Mouse (Mus musculus) liver (tissue): ENCODE measurements at regions not wholly inside any gene's neighbourhood (a gene's known extent, or its start where the extent isn't known, plus 50 kb on each side); places are given as distances from the start of the nearest gene placed in this dataset.
A peak's percentile ranks its signal among the peaks of the same experiment; 100 is the strongest.

Experiments used
- DNase-seq: peaks from one replicate; pipeline ENCODE4 v3.0.0-alpha.2; 2020; ENCODE audit warnings: mixed read lengths

DNA sequence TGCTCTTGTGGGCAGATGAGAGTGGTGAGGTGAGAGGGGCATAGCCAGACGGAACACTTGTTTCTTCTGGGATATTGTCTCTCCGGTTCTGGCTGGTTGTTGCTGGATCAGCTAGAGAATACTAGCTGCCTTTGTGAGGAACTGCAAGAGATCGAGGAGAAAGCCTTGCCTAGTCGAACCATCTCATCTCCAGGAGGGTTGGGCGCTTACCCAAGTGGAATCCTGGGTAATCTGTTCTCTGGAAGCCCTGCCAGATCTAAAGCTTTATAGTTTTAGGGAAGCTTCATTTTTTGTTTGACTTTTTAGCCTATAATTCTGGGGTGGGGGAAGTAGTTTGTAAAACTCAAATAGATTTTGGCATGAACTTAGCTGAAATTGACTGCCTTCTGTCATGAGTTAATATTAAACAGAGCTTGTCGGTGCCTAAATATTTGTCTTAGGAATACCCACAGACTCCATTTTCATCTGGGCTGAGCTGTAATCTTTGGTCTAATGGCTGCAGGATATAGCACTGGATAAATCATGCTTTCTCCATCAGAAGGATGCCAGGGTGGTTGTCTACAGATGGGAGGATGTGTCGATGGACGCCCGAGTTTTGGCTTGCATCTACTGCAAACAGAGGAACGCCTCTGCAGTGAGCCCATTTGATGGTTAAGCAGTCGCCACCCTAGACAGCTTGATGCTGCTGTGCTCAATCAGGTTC lies 279.1 kb upstream of the Zfp64 start:
- DNase-seq = no peak

- DNase-seq = no peak
Measured at GRCm38 (mm10) chr2:169233151-169234123, 278.1 kb upstream of the Zfp64 start.

GRCm38 (mm10) chr2:169222264-169222663 lies 266.9 kb upstream of the Zfp64 start:
- no peak for DNase-seq

DNA sequence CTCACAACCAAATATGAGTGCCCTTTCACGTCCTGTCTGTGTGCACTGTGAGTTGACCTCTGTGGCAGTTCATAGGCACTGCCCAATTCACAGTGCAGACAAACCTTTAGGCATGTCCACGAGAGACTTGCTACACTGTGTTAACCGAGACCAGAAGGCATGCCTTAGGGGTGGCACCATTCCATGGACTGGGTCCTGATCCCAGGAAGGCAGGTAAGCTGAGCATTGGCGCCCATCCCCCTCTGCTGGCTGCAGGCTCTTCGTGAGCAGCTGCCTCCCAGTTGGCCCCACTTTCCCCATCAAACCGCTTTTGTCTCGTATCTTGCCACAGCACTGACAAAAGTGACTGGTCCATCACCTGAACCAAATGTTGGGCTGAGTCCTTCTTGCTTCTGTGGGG lies 265.8 kb upstream of the Zfp64 start:
- DNase-seq = no peak

GRCm38 (mm10) chr2:169215546-169216043 lies 260.2 kb upstream of the Zfp64 start:
- DNase-seq = no peak

- no peak for DNase-seq
Measured at GRCm38 (mm10) chr2:169214396-169214795, 259.0 kb upstream of the Zfp64 start.

DNA sequence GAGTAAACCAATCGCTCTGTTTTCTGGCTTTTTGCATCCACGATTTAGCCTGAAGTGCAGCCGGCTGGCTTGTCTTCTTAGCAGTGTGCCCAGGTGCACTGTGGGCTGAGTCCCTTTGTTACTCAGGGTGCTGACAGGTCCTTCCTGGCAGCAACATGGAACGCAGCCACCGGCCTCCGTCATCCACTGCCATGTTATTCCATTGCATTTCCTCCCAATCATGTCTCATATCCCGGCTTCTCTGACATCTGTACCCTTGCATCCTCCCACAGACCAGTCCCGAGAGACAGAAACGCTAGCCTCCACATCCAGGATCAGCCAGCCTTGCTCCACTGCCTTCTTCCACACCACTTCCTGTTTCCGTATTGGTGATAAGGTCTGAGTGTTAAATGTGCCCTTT lies 257.9 kb upstream of the Zfp64 start:
- DNase-seq = no peak

GRCm38 (mm10) chr2:169212676-169213257 lies 257.4 kb upstream of the Zfp64 start:
- DNase-seq = no peak

DNA sequence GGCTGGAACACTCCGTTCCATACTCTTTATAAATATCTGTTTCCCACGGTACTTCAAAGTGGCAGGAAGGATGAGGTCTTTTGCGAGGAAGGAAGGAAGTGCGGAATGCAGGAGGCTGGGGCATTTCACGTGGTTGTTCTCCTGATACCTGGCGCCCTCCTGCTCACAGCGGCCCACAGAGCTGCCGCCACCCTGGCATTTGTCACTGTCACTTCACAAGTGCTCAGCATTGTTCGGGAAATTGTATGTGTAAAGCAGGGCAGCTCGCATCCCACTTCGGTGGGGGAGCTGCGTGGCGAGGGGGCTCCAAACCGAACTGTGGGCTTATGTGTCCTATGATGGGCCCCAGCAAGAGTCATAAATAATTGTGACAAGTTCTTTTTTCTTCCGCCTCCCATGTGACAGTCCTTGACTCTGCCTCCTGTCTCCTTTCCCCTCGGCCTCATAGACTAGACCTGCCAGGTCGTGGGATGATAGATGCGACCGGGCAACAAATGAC lies 248.9 kb upstream of the Zfp64 start:
- no peak for DNase-seq

DNA sequence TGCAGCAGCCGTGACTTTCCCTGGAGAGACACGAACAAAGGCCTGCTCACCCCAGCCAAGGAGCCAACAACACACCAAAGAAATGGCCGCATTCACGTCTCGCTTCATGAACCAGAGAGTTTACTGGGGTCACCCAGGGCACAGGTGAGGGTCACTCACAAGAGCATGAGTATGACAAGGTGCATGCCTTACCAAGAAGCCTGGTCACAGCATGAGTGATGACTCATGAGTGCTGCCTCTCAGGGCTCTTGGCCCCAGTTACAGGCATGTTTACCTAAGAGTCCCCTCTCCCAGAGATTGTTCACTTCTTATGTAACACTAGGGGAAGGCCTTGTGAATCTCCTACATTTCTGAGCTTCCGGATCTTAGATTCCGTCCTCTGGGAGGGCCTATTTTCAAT lies 236.6 kb upstream of the Zfp64 start:
- DNase-seq = no peak

GRCm38 (mm10) chr2:169191465-169191864 lies 236.1 kb upstream of the Zfp64 start:
- DNase-seq = no peak

- no peak for DNase-seq
Measured at GRCm38 (mm10) chr2:169177565-169177964, 222.2 kb upstream of the Zfp64 start.

GRCm38 (mm10) chr2:169168795-169169194 lies 213.4 kb upstream of the Zfp64 start:
- DNase-seq = no peak

DNA sequence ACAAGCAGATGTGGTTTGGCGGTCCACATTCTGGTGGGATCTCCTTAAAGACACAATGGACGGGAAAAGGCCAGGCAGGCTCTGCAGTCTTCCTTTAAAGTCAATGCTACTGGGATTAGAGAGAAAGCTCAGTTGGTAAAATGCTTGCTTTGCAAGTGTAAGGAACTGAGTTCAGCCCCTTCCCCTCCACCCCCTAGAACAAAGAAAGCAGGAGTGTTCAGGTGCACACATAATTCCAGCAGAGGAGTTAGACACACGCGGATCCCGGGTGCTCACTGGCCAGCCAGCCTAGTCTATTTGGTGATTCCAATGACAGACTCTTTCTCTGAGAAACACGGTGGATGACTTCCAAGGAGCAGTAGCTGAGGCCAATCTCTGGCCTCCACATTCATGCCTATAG lies 213.0 kb upstream of the Zfp64 start:
- no peak for DNase-seq

- DNase-seq = no peak
Measured at GRCm38 (mm10) chr2:169161651-169162050, 206.3 kb upstream of the Zfp64 start.

- DNase-seq = no peak
Measured at GRCm38 (mm10) chr2:169158760-169159159, 203.4 kb upstream of the Zfp64 start.

- peak; percentile 6 for DNase-seq
Measured at GRCm38 (mm10) chr2:169158005-169158673, 202.8 kb upstream of the Zfp64 start.

GRCm38 (mm10) chr2:169156908-169157307 lies 201.5 kb upstream of the Zfp64 start:
- no peak for DNase-seq

DNA sequence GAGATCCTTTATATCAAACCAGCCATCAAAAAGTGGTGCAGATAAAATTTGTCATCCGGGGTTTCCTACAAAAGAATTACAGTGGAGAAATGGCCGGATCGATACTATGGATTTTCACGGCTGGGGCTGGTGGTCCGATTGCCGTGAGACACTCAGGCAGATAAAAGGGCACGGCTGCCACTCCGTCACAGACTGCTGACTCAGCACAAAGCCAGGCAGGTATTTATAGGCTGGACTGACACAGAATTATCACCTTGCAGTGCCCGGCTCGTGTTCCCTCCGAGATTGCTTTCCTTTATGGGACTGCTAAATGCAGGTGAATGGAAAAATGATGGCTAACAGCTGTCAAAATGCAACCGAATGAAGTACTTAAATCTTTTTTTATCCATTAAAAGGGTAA lies 199.5 kb upstream of the Zfp64 start:
- DNase-seq = no peak

GRCm38 (mm10) chr2:169147655-169148054 lies 192.3 kb upstream of the Zfp64 start:
- DNase-seq = no peak

DNA sequence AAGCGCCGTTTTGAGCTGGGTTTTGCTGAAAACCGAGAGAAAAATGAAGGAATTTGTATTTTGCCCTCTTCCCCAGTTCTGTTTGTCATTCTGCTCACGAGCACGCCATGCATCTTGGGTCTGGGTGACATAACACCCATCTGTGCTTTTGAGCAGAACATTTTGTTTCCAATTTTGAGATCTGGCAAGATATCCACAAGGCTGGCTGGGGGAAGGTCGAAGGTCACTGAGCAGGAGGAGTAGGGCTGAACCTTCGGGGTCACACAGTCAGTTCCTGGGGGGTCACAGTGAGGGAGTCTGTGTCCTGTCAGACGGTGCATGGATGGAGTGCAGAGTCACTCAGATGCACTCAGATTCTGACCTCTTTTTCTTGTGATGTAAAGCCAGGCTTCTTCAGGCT lies 186.8 kb upstream of the Zfp64 start:
- DNase-seq = no peak

DNA sequence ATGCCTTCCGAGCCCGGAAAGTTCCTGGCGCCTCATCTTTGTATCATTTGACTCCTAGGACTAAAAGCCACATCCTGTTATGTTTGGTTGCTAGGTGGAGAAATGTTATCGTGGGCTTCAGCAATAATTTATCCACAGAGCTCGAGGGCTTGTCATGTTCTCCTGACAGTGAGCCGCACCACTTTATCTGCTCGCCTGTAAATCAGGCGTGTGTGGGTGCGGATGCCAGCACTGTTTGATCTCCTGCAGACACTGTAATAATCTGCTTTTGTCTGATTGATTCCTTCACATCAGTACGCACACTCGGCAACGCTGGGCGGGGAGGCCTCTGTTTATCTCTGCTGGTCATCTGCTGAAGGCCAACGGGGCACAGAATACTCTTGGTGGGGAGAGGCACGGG lies 178.5 kb upstream of the Zfp64 start:
- peak; percentile 10 for DNase-seq

- DNase-seq = no peak
Measured at GRCm38 (mm10) chr2:169125476-169125875, 170.1 kb upstream of the Zfp64 start.
